Mouse (Mus musculus): ENCODE data around the gene Cntrob.

Cntrob gene

GRCm38 (mm10) chr11:69323667-69324111 is at the start of gene Cntrob, which contains the start of gene Trappc1:
Gene Cntrob (minus strand): TSS chr11:69323775.
Gene Trappc1 (plus strand): TSS chr11:69323980.
- in situ Hi-C loops (cut with MboI; ENCODE audit: low pct_unique_long_range_greater_than_20kb in 1 of 2, low sequenced_read_pairs in 2 of 2, unreplicated experiment in 1 of 2): no loop called here

- in situ Hi-C loops (cut with MboI; ENCODE audit: low pct_unique_long_range_greater_than_20kb in 1 of 2, low sequenced_read_pairs in 2 of 2, unreplicated experiment in 1 of 2): no loop called here
Observed at GRCm38 (mm10) chr11:69372780-69373170, 49.2 kb upstream of the Cntrob start.

GRCm38 (mm10) chr11:69372056-69372779 is 48.6 kb upstream of the Cntrob start:
- in situ Hi-C loops (cut with MboI; ENCODE audit: low pct_unique_long_range_greater_than_20kb in 1 of 2, low sequenced_read_pairs in 2 of 2, unreplicated experiment in 1 of 2): no loop called here

- in situ Hi-C loops (cut with MboI; ENCODE audit: low pct_unique_long_range_greater_than_20kb in 1 of 2, low sequenced_read_pairs in 2 of 2, unreplicated experiment in 1 of 2): no loop called here
Observed at GRCm38 (mm10) chr11:69371601-69372000, 48.0 kb upstream of the Cntrob start.

- in situ Hi-C loops (cut with MboI; ENCODE audit: low pct_unique_long_range_greater_than_20kb in 1 of 2, low sequenced_read_pairs in 2 of 2, unreplicated experiment in 1 of 2): no loop called here
Observed at GRCm38 (mm10) chr11:69370817-69371215, 47.2 kb upstream of the Cntrob start.

- in situ Hi-C loops (cut with MboI; ENCODE audit: low pct_unique_long_range_greater_than_20kb in 1 of 2, low sequenced_read_pairs in 2 of 2, unreplicated experiment in 1 of 2): no loop called here
Observed at GRCm38 (mm10) chr11:69369990-69370816, 46.6 kb upstream of the Cntrob start.

GRCm38 (mm10) chr11:69369215-69369989 is 45.8 kb upstream of the Cntrob start, which contains the start of gene Chd3:
Gene Chd3 (minus strand): TSS chr11:69369406.
- in situ Hi-C loops (cut with MboI; ENCODE audit: low pct_unique_long_range_greater_than_20kb in 1 of 2, low sequenced_read_pairs in 2 of 2, unreplicated experiment in 1 of 2): no loop called here

GRCm38 (mm10) chr11:69368356-69369214 is 45.0 kb upstream of the Cntrob start:
- in situ Hi-C loops (cut with MboI; ENCODE audit: low pct_unique_long_range_greater_than_20kb in 1 of 2, low sequenced_read_pairs in 2 of 2, unreplicated experiment in 1 of 2): no loop called here

GRCm38 (mm10) chr11:69367616-69368355 is 44.2 kb upstream of the Cntrob start:
- in situ Hi-C loops (cut with MboI; ENCODE audit: low pct_unique_long_range_greater_than_20kb in 1 of 2, low sequenced_read_pairs in 2 of 2, unreplicated experiment in 1 of 2): no loop called here

- in situ Hi-C loops (cut with MboI; ENCODE audit: low pct_unique_long_range_greater_than_20kb in 1 of 2, low sequenced_read_pairs in 2 of 2, unreplicated experiment in 1 of 2): no loop called here
Observed at GRCm38 (mm10) chr11:69366855-69367615, 43.5 kb upstream of the Cntrob start.

GRCm38 (mm10) chr11:69366157-69366854 is 42.7 kb upstream of the Cntrob start:
- in situ Hi-C loops (cut with MboI; ENCODE audit: low pct_unique_long_range_greater_than_20kb in 1 of 2, low sequenced_read_pairs in 2 of 2, unreplicated experiment in 1 of 2): no loop called here

- in situ Hi-C loops (cut with MboI; ENCODE audit: low pct_unique_long_range_greater_than_20kb in 1 of 2, low sequenced_read_pairs in 2 of 2, unreplicated experiment in 1 of 2): no loop called here
Observed at GRCm38 (mm10) chr11:69365722-69366121, 42.1 kb upstream of the Cntrob start.

- in situ Hi-C loops (cut with MboI; ENCODE audit: low pct_unique_long_range_greater_than_20kb in 1 of 2, low sequenced_read_pairs in 2 of 2, unreplicated experiment in 1 of 2): no loop called here
Observed at GRCm38 (mm10) chr11:69364910-69365309, 41.3 kb upstream of the Cntrob start.

- in situ Hi-C loops (cut with MboI; ENCODE audit: low pct_unique_long_range_greater_than_20kb in 1 of 2, low sequenced_read_pairs in 2 of 2, unreplicated experiment in 1 of 2): no loop called here
Observed at GRCm38 (mm10) chr11:69364376-69364775, 40.8 kb upstream of the Cntrob start.

- in situ Hi-C loops (cut with MboI; ENCODE audit: low pct_unique_long_range_greater_than_20kb in 1 of 2, low sequenced_read_pairs in 2 of 2, unreplicated experiment in 1 of 2): no loop called here
Observed at GRCm38 (mm10) chr11:69362479-69362878, 38.9 kb upstream of the Cntrob start.

GRCm38 (mm10) chr11:69362021-69362420 is 38.4 kb upstream of the Cntrob start:
- in situ Hi-C loops (cut with MboI; ENCODE audit: low pct_unique_long_range_greater_than_20kb in 1 of 2, low sequenced_read_pairs in 2 of 2, unreplicated experiment in 1 of 2): no loop called here

Data from mouse embryonic stem cell (cell line).